Mouse (Mus musculus) heart, adult 9 months (tissue): ENCODE results near the gene Lrfn1.

Experiments
- DNase-seq, 2 experiments: peaks; one replicate each; pipeline ENCODE4 v3.0.0; 2022; ENCODE audit warnings: low spot score in 2 of 2

Lrfn1 gene

DNA sequence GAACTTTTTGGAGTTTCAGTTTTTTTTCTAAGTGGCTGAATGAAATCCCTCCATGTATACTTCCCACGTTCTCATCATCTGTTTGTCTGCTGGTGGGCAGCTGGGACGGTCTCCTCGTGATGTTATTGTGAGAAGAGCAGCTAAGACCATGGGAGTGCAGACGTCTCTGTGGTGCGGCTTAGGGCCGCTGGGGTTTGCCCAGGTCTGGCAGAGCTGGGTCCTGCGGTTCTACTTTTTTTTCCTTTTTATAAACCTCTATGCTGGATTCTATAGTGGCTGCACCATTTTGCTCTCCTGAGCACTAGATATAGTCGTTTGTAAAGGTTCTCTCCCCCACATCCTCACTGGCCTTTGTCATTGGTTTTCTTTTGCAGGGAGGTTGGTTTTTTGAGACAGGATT, 59.7 kb downstream of the Lrfn1 start:
- DNase-seq: no peak
